Mouse (Mus musculus): ENCODE results near the gene Mrgbp. TPM values are rescaled to one million over a fixed set of nuclear protein-coding genes. Genes with fewer than 3 reads are reported as not detected.

The Mrgbp gene
- polyA plus RNA-seq (2012; rRNA removed) = 11.4 and 14.6 TPM in 2 replicates

GRCm38 (mm10) chr2:180581002-180581401, at the start of gene Mrgbp:
Mrgbp (plus strand) TSS chr2:180581304.

GRCm38 (mm10) chr2:180589123-180589831, 8.2 kb downstream of the Mrgbp start, which contains the start of gene Ogfr:
Ogfr (plus strand) TSS chr2:180589245.

GRCm38 (mm10) chr2:180597490-180597889, 16.4 kb downstream of the Mrgbp start, which contains the start of gene Col9a3:
Col9a3 (plus strand) TSS chr2:180597790.

Other genes starting within 250 kb of the Mrgbp start
- 23.4 and 30.8 TPM in 2 replicates for gene Gata5, start 246.6 kb upstream of the Mrgbp start, polyA plus RNA-seq (2012; rRNA removed)
- gene Slco4a1, start 125.1 kb upstream of the Mrgbp start, polyA plus RNA-seq (2012; rRNA removed) = 19.2 and 24.8 TPM in 2 replicates
- 0.13 TPM in 2 replicates for gene Ntsr1, start 81.3 kb upstream of the Mrgbp start, polyA plus RNA-seq (2012; rRNA removed)
- 8.5 TPM in 2 replicates for gene Ogfr, start 7.9 kb downstream of the Mrgbp start, polyA plus RNA-seq (2012; rRNA removed)
- gene Col9a3, start 16.5 kb downstream of the Mrgbp start, polyA plus RNA-seq (2012; rRNA removed) = 0.77 and 1.5 TPM in 2 replicates
- 0.09 TPM in 1 of 2 replicates, not detected in the other for gene Tcfl5, start 61.4 kb downstream of the Mrgbp start, polyA plus RNA-seq (2012; rRNA removed)
- 2.6 and 3.7 TPM in 2 replicates for gene Dido1, start 128.7 kb downstream of the Mrgbp start, polyA plus RNA-seq (2012; rRNA removed)
- gene Gid8, start 128.8 kb downstream of the Mrgbp start, polyA plus RNA-seq (2012; rRNA removed) = 11.6 and 12.9 TPM in 2 replicates
- gene Slc17a9, start 144.0 kb downstream of the Mrgbp start, polyA plus RNA-seq (2012; rRNA removed) = 11.7 and 12.3 TPM in 2 replicates
- gene Bhlhe23, start 195.6 kb downstream of the Mrgbp start, polyA plus RNA-seq (2012; rRNA removed) = not detected in 2 replicates

All from stomach, adult 2 months (tissue).